Mouse (Mus musculus) cerebellum, adult 18-20 months (tissue): ENCODE measurements around the gene Vps26b.
A peak's percentile ranks its signal among the peaks of the same experiment; 100 is the strongest.

Experiments used
- DNase-seq, 2 experiments: peaks; one replicate each; pipeline ENCODE4 v3.0.0; 2021

The Vps26b gene

GRCm38 (mm10) chr9:27029828-27030762 is at the start of gene Vps26b, which contains the start of gene Ncapd3:
TSS of gene Vps26b (minus strand) at chr9:27030065.
TSS of gene Ncapd3 (plus strand) at chr9:27030175.
- DNase-seq, result peak; percentile 95 to 97

GRCm38 (mm10) chr9:27075812-27076211 is 45.9 kb upstream of the Vps26b start:
- DNase-seq, result no peak

- no peak for DNase-seq
These were observed 44.8 kb upstream of the Vps26b start for GRCm38 (mm10) chr9:27074677-27075076.

- no peak for DNase-seq
These were observed 41.0 kb upstream of the Vps26b start for GRCm38 (mm10) chr9:27070895-27071294.

- no peak for DNase-seq
These were observed 28.5 kb upstream of the Vps26b start for GRCm38 (mm10) chr9:27058341-27058740.

GRCm38 (mm10) chr9:27049492-27049891 is 19.6 kb upstream of the Vps26b start:
- no peak for DNase-seq

GRCm38 (mm10) chr9:27043892-27044291 is 14.0 kb upstream of the Vps26b start:
- DNase-seq, result no peak

GRCm38 (mm10) chr9:27030763-27031100 is 867 bp upstream of the Vps26b start:
- no peak for DNase-seq

GRCm38 (mm10) chr9:27029022-27029827 is 640 bp downstream of the Vps26b start:
- peak; percentile 66 to 75 for DNase-seq

GRCm38 (mm10) chr9:27026708-27027107 is 3.2 kb downstream of the Vps26b start:
- DNase-seq, result no peak

- DNase-seq, result no peak
These were observed 6.2 kb downstream of the Vps26b start for GRCm38 (mm10) chr9:27023681-27024080.

- no peak for DNase-seq
These were observed 10.9 kb downstream of the Vps26b start for GRCm38 (mm10) chr9:27018961-27019360.

GRCm38 (mm10) chr9:27011572-27011971 is 18.3 kb downstream of the Vps26b start:
- no peak for DNase-seq

GRCm38 (mm10) chr9:27009231-27009630 is 20.6 kb downstream of the Vps26b start:
- no peak for DNase-seq

GRCm38 (mm10) chr9:27006866-27007265 is 23.0 kb downstream of the Vps26b start:
- DNase-seq, result no peak

GRCm38 (mm10) chr9:27005933-27006332 is 23.9 kb downstream of the Vps26b start:
- peak in 1 of 2 experiments; percentile 23 for DNase-seq

- no peak for DNase-seq
These were observed 24.6 kb downstream of the Vps26b start for GRCm38 (mm10) chr9:27005231-27005630.

- DNase-seq, result peak; percentile 94 to 97
These were observed 30.1 kb downstream of the Vps26b start, which contains the start of the genes Acad8 and Thyn1 for GRCm38 (mm10) chr9:26999461-27000395. TSS of gene Acad8 (minus strand) at chr9:26999566. TSS of gene Thyn1 (plus strand) at chr9:26999710.

GRCm38 (mm10) chr9:26998669-26999460 is 31.0 kb downstream of the Vps26b start:
- DNase-seq, result no peak

GRCm38 (mm10) chr9:26997501-26997900 is 32.4 kb downstream of the Vps26b start:
- DNase-seq, result no peak

- DNase-seq, result no peak
These were observed 32.8 kb downstream of the Vps26b start for GRCm38 (mm10) chr9:26997062-26997461.

GRCm38 (mm10) chr9:26993900-26994299 is 36.0 kb downstream of the Vps26b start:
- no peak for DNase-seq
